Mouse (Mus musculus) testis, adult 2 months (tissue): ENCODE results near the gene Olfr486. TPM values are rescaled to one million over a fixed set of nuclear protein-coding genes. Genes with fewer than 3 reads are reported as not detected.

ENCODE experiments used
- H3K27ac ChIP-seq: fragments of 200-500 bp; 2 replicates; pipeline ENCODE4 v1.5.1; 2012; ENCODE audit warnings: low read depth, low read length; ENCODE audit not compliant: control insufficient read depth, insufficient read depth
- H3K27me3 ChIP-seq: fragments of 200-500 bp; 2 replicates; pipeline ENCODE4 v1.6.1; 2012; ENCODE audit warnings: mild to moderate bottlenecking, low read length, moderate library complexity; ENCODE audit not compliant: control insufficient read depth, insufficient read depth
- H3K36me3 ChIP-seq: fragments of 200-500 bp; 2 replicates; pipeline ENCODE4 v1.6.1; 2012; ENCODE audit warnings: mild to moderate bottlenecking, low read length; ENCODE audit not compliant: control insufficient read depth, insufficient read depth
- H3K4me1 ChIP-seq: fragments of 200-500 bp; 2 replicates; pipeline ENCODE4 v1.6.1; 2012; ENCODE audit warnings: low read length; ENCODE audit not compliant: control insufficient read depth, insufficient read depth
- H3K4me3 ChIP-seq: fragments of 200-500 bp; 2 replicates; pipeline ENCODE4 v1.5.1; 2012; ENCODE audit warnings: low read depth, mild to moderate bottlenecking, low read length, moderate library complexity, mixed read lengths; ENCODE audit not compliant: control insufficient read depth
- CTCF ChIP-seq: fragments of 200-500 bp; IDR thresholded peaks from 2 replicates; pipeline ENCODE4 v1.5.1; 2012; ENCODE audit warnings: low read depth, mild to moderate bottlenecking, inconsistent platforms, low read length, moderate library complexity; ENCODE audit not compliant: control insufficient read depth, insufficient read depth, insufficient replicate concordance
- POLR2A ChIP-seq: fragments of 200-500 bp; IDR thresholded peaks from 2 replicates; pipeline ENCODE4 v1.6.1; 2012; ENCODE audit warnings: low read depth, mild to moderate bottlenecking, inconsistent platforms, low read length, moderate library complexity; ENCODE audit not compliant: control insufficient read depth
- polyA plus RNA-seq: library from polyadenylated mRNA; depleted of rRNA; stranded (reverse); fragments of >200 nt; gene quantifications from 2 replicates; pipeline ENCODE4 v1.2.3, GENCODE M21; 2012; rRNA removed

Gene Olfr486
- polyA plus RNA-seq, 1 experiment: not detected

- H3K27ac ChIP-seq: no peak within 1 kb of the TSS
- H3K4me1 ChIP-seq: no peaks in the 10 kb centered on the region
- H3K4me3 ChIP-seq: no peak within 1 kb of the TSS
- TF ChIP-seq CTCF (no peak), POLR2A (no peak)
- no peaks in the 10 kb centered on the region for H3K27me3 ChIP-seq
- no peaks in the 10 kb centered on the region for H3K36me3 ChIP-seq
Observed at GRCm38 (mm10) chr7:108127349-108127748, 45.2 kb downstream of the Olfr486 start, which contains the start of gene Olfr484. Gene Olfr484 (minus strand): TSS chr7:108127449.

Other genes with a start within 250 kb of the Olfr486 start
- not detected in 2 replicates for gene Olfr473, start 242.3 kb downstream of the Olfr486 start, polyA plus RNA-seq
- gene Olfr474, start 218.1 kb downstream of the Olfr486 start, polyA plus RNA-seq: not detected in 2 replicates
- gene Olfr476, start 207.9 kb downstream of the Olfr486 start, polyA plus RNA-seq: not detected in 2 replicates
- not detected in 2 replicates for gene Olfr477, start 186.0 kb downstream of the Olfr486 start, polyA plus RNA-seq
- gene Olfr478, start 138.8 kb downstream of the Olfr486 start, polyA plus RNA-seq: not detected in 2 replicates
- not detected in 2 replicates for gene Olfr479, start 122.0 kb downstream of the Olfr486 start, polyA plus RNA-seq
- gene Olfr480, start 105.4 kb downstream of the Olfr486 start, polyA plus RNA-seq: not detected in 2 replicates
- not detected in 2 replicates for gene Olfr481, start 92.9 kb downstream of the Olfr486 start, polyA plus RNA-seq
- not detected in 2 replicates for gene Olfr482, start 75.2 kb downstream of the Olfr486 start, polyA plus RNA-seq
- gene Olfr483, start 71.9 kb downstream of the Olfr486 start, polyA plus RNA-seq: not detected in 2 replicates
- gene Olfr484, start 45.3 kb downstream of the Olfr486 start, polyA plus RNA-seq: not detected in 2 replicates
- gene Olfr485, start 12.9 kb downstream of the Olfr486 start, polyA plus RNA-seq: not detected in 2 replicates
- not detected in 2 replicates for gene Olfr487, start 41.9 kb upstream of the Olfr486 start, polyA plus RNA-seq
- not detected in 2 replicates for gene Olfr488, start 85.6 kb upstream of the Olfr486 start, polyA plus RNA-seq
- not detected in 2 replicates for gene Olfr490, start 116.2 kb upstream of the Olfr486 start, polyA plus RNA-seq
- gene Olfr491, start 140.7 kb upstream of the Olfr486 start, polyA plus RNA-seq: not detected in 2 replicates
- not detected in 2 replicates for gene Olfr492, start 150.9 kb upstream of the Olfr486 start, polyA plus RNA-seq
- not detected in 2 replicates for gene Olfr493, start 174.2 kb upstream of the Olfr486 start, polyA plus RNA-seq
- gene Olfr494, start 192.6 kb upstream of the Olfr486 start, polyA plus RNA-seq: not detected in 2 replicates
- gene Olfr495, start 220.4 kb upstream of the Olfr486 start, polyA plus RNA-seq: not detected in 2 replicates
- not detected in 2 replicates for gene Olfr497, start 247.7 kb upstream of the Olfr486 start, polyA plus RNA-seq